Mouse (Mus musculus): ENCODE measurements around the gene 9930021J03Rik.

GRCm38 (mm10) chr19:29670247-29670646 lies 135.5 kb downstream of the 9930021J03Rik start:
- TF ChIP-seq CTCF (IDR thresholded peaks at IDR 0.05; ENCODE audit: extremely low read depth, insufficient read depth, low read length) (no peak), POLR2A (IDR thresholded peaks at IDR 0.05; ENCODE audit: extremely low read depth, insufficient read depth, low read length) (no peak)

All from cortical plate, adult 2 months (tissue).